Mouse (Mus musculus) duodenum, adult 2 months (tissue): ENCODE results near the gene Med23. TPM values are rescaled to one million over a fixed set of nuclear protein-coding genes. Genes with fewer than 3 reads are reported as not detected.

Experiments
- polyA plus RNA-seq: library from polyadenylated mRNA; depleted of rRNA; stranded (reverse); fragments of >200 nt; gene quantifications from 2 replicates; pipeline ENCODE4 v1.2.3, GENCODE M21; 2012; ENCODE audit warnings: low replicate concordance; rRNA removed

The Med23 gene
- polyA plus RNA-seq = 8.3 and 9.4 TPM in 2 replicates

DNA sequence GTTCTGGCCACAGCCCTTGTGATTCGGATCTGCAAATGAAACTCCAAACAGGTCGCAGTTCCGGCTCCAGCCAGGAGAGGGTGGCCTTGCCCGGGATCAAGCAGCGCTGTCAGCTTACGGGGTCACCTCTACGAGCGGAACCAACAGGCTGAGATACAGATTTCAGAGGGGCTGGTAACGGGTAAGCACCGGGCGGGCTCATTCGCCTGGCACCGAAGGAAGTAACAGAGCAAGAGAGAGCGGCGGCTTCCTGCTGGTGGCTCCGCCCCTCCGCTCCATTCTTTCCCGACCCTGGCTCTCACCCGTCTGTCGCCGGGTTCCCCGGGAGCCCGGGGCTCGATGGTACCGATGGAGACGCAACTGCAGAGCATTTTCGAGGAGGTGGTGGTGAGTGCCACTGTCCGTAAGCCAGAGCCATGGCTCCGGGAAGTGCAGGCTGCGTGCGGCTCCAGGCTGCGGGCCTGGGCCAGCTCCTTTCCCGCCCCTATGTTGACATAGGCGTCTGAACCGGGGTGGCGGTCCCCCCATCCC is at the start of gene Med23:
Gene Med23 (plus strand): TSS at position 227 of the 531 bp plus-strand sequence.

DNA sequence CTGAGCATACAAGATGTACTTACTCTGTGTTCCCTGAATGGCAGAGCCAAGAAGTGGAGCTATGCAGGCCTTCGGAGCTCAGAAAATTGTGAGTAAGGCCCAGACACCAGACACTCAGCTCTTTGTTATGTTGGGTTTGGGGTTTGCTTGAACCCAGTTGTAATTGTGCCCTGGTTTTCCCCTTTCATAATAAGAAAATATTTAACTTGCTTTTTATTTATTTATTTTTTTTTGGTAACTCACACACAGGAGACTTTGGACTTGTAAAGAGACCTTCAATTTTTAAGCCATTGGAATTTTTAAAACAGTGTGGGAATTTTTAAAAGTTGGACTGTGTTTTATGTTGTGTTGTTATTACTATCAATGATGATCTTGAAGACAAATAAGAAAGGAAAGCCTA is 27.1 kb upstream of the Med23 start, which contains the start of gene Enpp3:
Gene Enpp3 (minus strand): TSS at position 148 of the 400 bp plus-strand sequence.

DNA sequence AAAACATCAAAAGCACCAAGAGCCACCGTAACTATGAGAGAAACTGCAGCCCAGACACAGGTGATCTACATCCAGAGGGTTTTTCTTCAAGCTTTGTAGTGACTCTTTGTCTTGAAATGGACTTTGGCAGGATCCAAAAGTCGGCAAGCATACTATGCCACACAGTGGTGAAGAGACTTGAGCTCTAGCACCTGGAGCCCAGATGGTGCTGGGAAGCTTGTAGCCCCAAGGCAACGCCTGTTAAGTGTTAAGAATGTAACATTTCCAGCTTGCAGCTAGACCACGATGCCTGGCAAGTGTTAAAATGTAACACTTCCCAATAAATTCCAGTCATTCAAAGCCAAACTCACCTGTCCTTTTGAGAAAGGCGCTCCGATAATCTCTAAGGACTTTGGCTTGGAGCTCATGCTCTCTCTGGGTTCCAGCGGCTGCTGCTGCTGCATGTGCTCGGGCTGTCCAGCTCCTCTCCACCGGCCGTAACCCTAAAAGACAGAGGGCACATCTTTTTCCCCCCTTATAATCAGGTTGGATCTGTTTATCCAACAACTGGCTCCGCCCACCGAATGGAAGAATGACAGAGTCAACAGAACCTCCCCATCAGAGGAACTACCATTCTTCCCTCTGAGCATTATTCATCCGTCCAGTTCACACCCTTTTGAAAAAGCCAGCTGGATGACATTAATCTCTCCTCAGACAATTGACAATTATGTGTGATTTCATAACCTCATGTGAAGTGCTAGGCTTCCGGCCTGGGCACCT is 57.4 kb downstream of the Med23 start, which contains the start of gene Arg1:
Gene Arg1 (minus strand): TSS at position 523 of the 759 bp plus-strand sequence.

Other genes with a start within 250 kb of the Med23 start
- gene Enpp1, start 157.8 kb upstream of the Med23 start, polyA plus RNA-seq = 1.4 and 1.8 TPM in 2 replicates
- gene Enpp3, start 27.2 kb upstream of the Med23 start, polyA plus RNA-seq = 21.8 and 53.0 TPM in 2 replicates
- gene Arg1, start 57.5 kb downstream of the Med23 start, polyA plus RNA-seq = 0.12 and 0.26 TPM in 2 replicates